Mouse (Mus musculus) gastrocnemius, adult 18-20 months (tissue): ENCODE measurements around the gene Gbp2b. TPM values are rescaled to one million over a fixed set of nuclear protein-coding genes. Genes with fewer than 3 reads are reported as not detected.
"Not testable (repeated sequence)": the region's sequence is repeated elsewhere in the genome, so short reads cannot be mapped to it uniquely, and the experiment has no call there.

Experiments
- DNase-seq: peaks from one replicate; pipeline ENCODE4 v3.0.0; 2021; ENCODE audit warnings: low spot score
- long read RNA-seq, 2 experiments: library from polyadenylated mRNA; stranded (forward); transcript quantifications; one replicate each; pipeline ENCODE4 v2.0.0; 2021
- total RNA-seq, 2 experiments: library from RNA; stranded (reverse); gene quantifications; 2 replicates each; pipeline ENCODE4 v1.2.3; 2021

The Gbp2b gene
- under 1 TPM in 1 of 2 experiments, not detected in 1; 0.19 TPM for total RNA-seq
- long read RNA-seq, experiment 1, partial matches to known transcripts, result 0 of 1 reads
- long read RNA-seq, experiment 1, other reads (novel, unspliced or antisense), result 0 of 1 reads
- long read RNA-seq, experiment 2, result 0 reads

GRCm38 (mm10) chr3:142594547-142594946 is at the start of gene Gbp2b:
Gene Gbp2b (plus strand): TSS chr3:142594847.
- DNase-seq, result no peak

GRCm38 (mm10) chr3:142546690-142547089 is 48.0 kb upstream of the Gbp2b start:
- DNase-seq, result no peak

- DNase-seq, result no peak
Observed at GRCm38 (mm10) chr3:142550052-142550676, 44.5 kb upstream of the Gbp2b start.

- no peak for DNase-seq
Observed at GRCm38 (mm10) chr3:142554601-142555000, 40.0 kb upstream of the Gbp2b start.

GRCm38 (mm10) chr3:142555623-142556022 is 39.0 kb upstream of the Gbp2b start:
- DNase-seq, result no peak

GRCm38 (mm10) chr3:142559632-142560228 is 34.9 kb upstream of the Gbp2b start, which contains the start of gene Gbp3:
Gene Gbp3 (plus strand): TSS chr3:142560026.
- DNase-seq, result peak; percentile 44

- DNase-seq, result peak; percentile 80
Observed at GRCm38 (mm10) chr3:142560296-142560948, 34.2 kb upstream of the Gbp2b start.

GRCm38 (mm10) chr3:142561045-142561646 is 33.5 kb upstream of the Gbp2b start:
- no peak for DNase-seq

- DNase-seq, result no peak
Observed at GRCm38 (mm10) chr3:142561666-142562065, 33.0 kb upstream of the Gbp2b start.

GRCm38 (mm10) chr3:142567490-142567889 is 27.2 kb upstream of the Gbp2b start:
- DNase-seq, result not testable (repeated sequence)

GRCm38 (mm10) chr3:142570738-142571137 is 23.9 kb upstream of the Gbp2b start:
- DNase-seq, result no peak

- no peak for DNase-seq
Observed at GRCm38 (mm10) chr3:142577108-142577507, 17.5 kb upstream of the Gbp2b start.

- DNase-seq, result no peak
Observed at GRCm38 (mm10) chr3:142578342-142578741, 16.3 kb upstream of the Gbp2b start.

GRCm38 (mm10) chr3:142583067-142583466 is 11.6 kb upstream of the Gbp2b start:
- DNase-seq, result no peak

- no peak for DNase-seq
Observed at GRCm38 (mm10) chr3:142587386-142587785, 7.3 kb upstream of the Gbp2b start.

GRCm38 (mm10) chr3:142588888-142589287 is 5.8 kb upstream of the Gbp2b start:
- no peak for DNase-seq

- DNase-seq, result no peak
Observed at GRCm38 (mm10) chr3:142590431-142591067, 4.1 kb upstream of the Gbp2b start.

- no peak for DNase-seq
Observed at GRCm38 (mm10) chr3:142597923-142598322, 3.3 kb downstream of the Gbp2b start.

GRCm38 (mm10) chr3:142601675-142602074 is 7.0 kb downstream of the Gbp2b start:
- DNase-seq, result no peak

- DNase-seq, result no peak
Observed at GRCm38 (mm10) chr3:142618658-142619057, 24.0 kb downstream of the Gbp2b start.

GRCm38 (mm10) chr3:142619606-142620005 is 25.0 kb downstream of the Gbp2b start:
- DNase-seq, result no peak
